Mouse (Mus musculus): ENCODE data around the gene Olfr1348. TPM values are rescaled to one million over a fixed set of nuclear protein-coding genes. Genes with fewer than 3 reads are reported as not detected.

The Olfr1348 gene
- polyA plus RNA-seq, 1 experiment from 2014 or later = not detected

- Histone ChIP-seq H3K27me3 (ENCODE audit: control insufficient read depth, insufficient read depth, low read length) (no peaks in the 10 kb centered on the region), H3K9me3 (ENCODE audit: control insufficient read depth, low read length) (0 out of 2 replicates have a peak, but pooled peaks cover 2% of the 10 kb centered on the region), H3K4me2 (ENCODE audit: low read depth) (no peak overlapping the region), H3K4me3 (ENCODE audit: low read depth, low read length) (no peak overlapping the region), H3K27ac (ENCODE audit: low read depth, low read length) (no peak overlapping the region), H3K4me1 (ENCODE audit: control insufficient read depth, insufficient read depth, low read length) (no peaks in the 10 kb centered on the region), H3K36me3 (ENCODE audit: control insufficient read depth, insufficient read depth, low read length) (no peaks in the 10 kb centered on the region), H3K9ac (ENCODE audit: low read length) (no peak overlapping the region)
- ATAC-seq (ENCODE audit: insufficient read depth, low FRiP score, low TSS enrichment) = no peak
- WGBS = 42% methylated on average over 3 of the region's 3 CpGs
- no peak for DNase-seq (ENCODE audit: low spot score)
Observed at GRCm38 (mm10) chr7:6456399-6456798, 52.1 kb downstream of the Olfr1348 start.

GRCm38 (mm10) chr7:6455868-6456267, 52.7 kb downstream of the Olfr1348 start, which contains the start of gene Olfr1336:
Gene Olfr1336, plus strand, starts transcription at chr7:6456168.
- Histone ChIP-seq H3K9ac (ENCODE audit: low read length) (no peak within 1 kb of the TSS), H3K9me3 (ENCODE audit: control insufficient read depth, low read length) (0 out of 2 replicates have a peak, but pooled peaks cover 2% of the 10 kb centered on the region), H3K27me3 (ENCODE audit: control insufficient read depth, insufficient read depth, low read length) (no peaks in the 10 kb centered on the region), H3K4me2 (ENCODE audit: low read depth) (no peak within 1 kb of the TSS), H3K4me3 (ENCODE audit: low read depth, low read length) (no peak within 1 kb of the TSS), H3K36me3 (ENCODE audit: control insufficient read depth, insufficient read depth, low read length) (no peaks in the 10 kb centered on the region), H3K27ac (ENCODE audit: low read depth, low read length) (no peak within 1 kb of the TSS), H3K4me1 (ENCODE audit: control insufficient read depth, insufficient read depth, low read length) (no peaks in the 10 kb centered on the region)
- ATAC-seq (ENCODE audit: insufficient read depth, low FRiP score, low TSS enrichment) (no peak), DNase-seq (ENCODE audit: low spot score) (no peak)

Other genes with a start within 250 kb of the Olfr1348 start
- gene Zfp667, start 222.2 kb downstream of the Olfr1348 start, polyA plus RNA-seq (2014; fragmentation: Nextera tagmentation; extraction: Ambion mirVana) = 11.0 and 14.0 TPM in 2 replicates
- 8.2 and 9.4 TPM in 2 replicates for gene Zfp583, start 177.5 kb downstream of the Olfr1348 start, polyA plus RNA-seq (2014; fragmentation: Nextera tagmentation; extraction: Ambion mirVana)
- 2.7 and 3.3 TPM in 2 replicates for gene Gm3854, start 165.0 kb downstream of the Olfr1348 start, polyA plus RNA-seq (2014; fragmentation: Nextera tagmentation; extraction: Ambion mirVana)
- 3.0 and 3.3 TPM in 2 replicates for gene Zfp78, start 145.5 kb downstream of the Olfr1348 start, polyA plus RNA-seq (2014; fragmentation: Nextera tagmentation; extraction: Ambion mirVana)
- 14.4 and 14.9 TPM in 2 replicates for gene Zfp28, start 125.5 kb downstream of the Olfr1348 start, polyA plus RNA-seq (2014; fragmentation: Nextera tagmentation; extraction: Ambion mirVana)
- gene Smim17, start 110.0 kb downstream of the Olfr1348 start, polyA plus RNA-seq (2014; fragmentation: Nextera tagmentation; extraction: Ambion mirVana) = 0.07 and 0.33 TPM in 2 replicates
- gene Gm20715, start 98.5 kb downstream of the Olfr1348 start, polyA plus RNA-seq (2014; fragmentation: Nextera tagmentation; extraction: Ambion mirVana) = not detected in 2 replicates
- gene Olfr1344, start 70.1 kb downstream of the Olfr1348 start, polyA plus RNA-seq (2014; fragmentation: Nextera tagmentation; extraction: Ambion mirVana) = not detected in 2 replicates
- gene Olfr1336, start 52.6 kb downstream of the Olfr1348 start, polyA plus RNA-seq (2014; fragmentation: Nextera tagmentation; extraction: Ambion mirVana) = not detected in 2 replicates
- gene Olfr1346, start 41.6 kb downstream of the Olfr1348 start, polyA plus RNA-seq (2014; fragmentation: Nextera tagmentation; extraction: Ambion mirVana) = not detected in 2 replicates
- not detected in 2 replicates for gene Olfr5, start 21.8 kb downstream of the Olfr1348 start, polyA plus RNA-seq (2014; fragmentation: Nextera tagmentation; extraction: Ambion mirVana)
- gene Olfr1347, start 9.0 kb downstream of the Olfr1348 start, polyA plus RNA-seq (2014; fragmentation: Nextera tagmentation; extraction: Ambion mirVana) = not detected in 2 replicates
- 0.19 TPM in 1 of 2 replicates, not detected in the other for gene Olfr1349, start 14.2 kb upstream of the Olfr1348 start, polyA plus RNA-seq (2014; fragmentation: Nextera tagmentation; extraction: Ambion mirVana)
- not detected in 2 replicates for gene Olfr1350, start 56.1 kb upstream of the Olfr1348 start, polyA plus RNA-seq (2014; fragmentation: Nextera tagmentation; extraction: Ambion mirVana)
- 4.1 and 6.3 TPM in 2 replicates for gene Zim1, start 187.7 kb upstream of the Olfr1348 start, polyA plus RNA-seq (2014; fragmentation: Nextera tagmentation; extraction: Ambion mirVana)
- 208 and 238 TPM in 2 replicates for gene Peg3, start 221.7 kb upstream of the Olfr1348 start, polyA plus RNA-seq (2014; fragmentation: Nextera tagmentation; extraction: Ambion mirVana)
- 13.0 and 15.9 TPM in 2 replicates for gene Usp29, start 221.8 kb upstream of the Olfr1348 start, polyA plus RNA-seq (2014; fragmentation: Nextera tagmentation; extraction: Ambion mirVana)

Measured in neural tube, embryonic 11.5 days (tissue).